Mouse (Mus musculus) left cerebral cortex, adult 18-20 months (tissue): ENCODE data around the gene March9. TPM values are rescaled to one million over a fixed set of nuclear protein-coding genes. Genes with fewer than 3 reads are reported as not detected.

Experiments used
- DNase-seq, 2 experiments: peaks; one replicate each; pipeline ENCODE4 v3.0.0; 2021 to 2022; ENCODE audit warnings: low spot score in 2 of 2, mixed read lengths in 1 of 2
- total RNA-seq, 2 experiments: library from RNA; stranded (reverse); gene quantifications; 2 replicates each; pipeline ENCODE4 v1.2.3; 2021

The March9 gene
- total RNA-seq, 2 experiments from 2014 or later, result 20.0 to 23.1 TPM

DNA sequence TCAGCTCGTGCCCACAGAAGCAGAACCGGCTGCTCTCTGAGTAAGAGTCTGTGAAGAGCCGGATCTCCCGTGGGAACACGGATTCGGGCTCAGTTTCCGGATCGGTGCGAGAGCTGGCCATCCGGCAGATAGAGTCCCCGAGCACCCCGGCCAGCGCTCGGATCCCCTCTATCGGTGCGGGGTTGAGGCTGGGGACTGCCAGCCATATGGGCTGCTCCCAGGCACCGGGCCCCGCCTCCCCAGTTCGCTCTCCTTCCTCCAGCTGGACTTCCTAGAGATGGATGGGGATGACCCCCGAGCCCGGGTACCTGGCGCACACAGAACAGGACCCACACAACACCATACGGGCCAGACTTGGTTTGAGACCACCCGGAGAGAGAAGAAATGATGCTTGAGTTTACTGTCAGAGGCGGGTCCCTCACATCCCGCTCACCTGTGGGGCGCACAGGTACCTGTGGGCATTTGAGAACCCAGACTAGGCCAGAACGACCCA, 18.7 kb downstream of the March9 start, which contains the start of the genes Mettl1 and Eef1akmt3:
TSS of gene Mettl1 (plus strand) at position 141 of the 493 bp plus-strand sequence.
TSS of gene Eef1akmt3 (minus strand) at position 240 of the 493 bp plus-strand sequence.
- DNase-seq, result peak; percentile 24 to 53

DNA sequence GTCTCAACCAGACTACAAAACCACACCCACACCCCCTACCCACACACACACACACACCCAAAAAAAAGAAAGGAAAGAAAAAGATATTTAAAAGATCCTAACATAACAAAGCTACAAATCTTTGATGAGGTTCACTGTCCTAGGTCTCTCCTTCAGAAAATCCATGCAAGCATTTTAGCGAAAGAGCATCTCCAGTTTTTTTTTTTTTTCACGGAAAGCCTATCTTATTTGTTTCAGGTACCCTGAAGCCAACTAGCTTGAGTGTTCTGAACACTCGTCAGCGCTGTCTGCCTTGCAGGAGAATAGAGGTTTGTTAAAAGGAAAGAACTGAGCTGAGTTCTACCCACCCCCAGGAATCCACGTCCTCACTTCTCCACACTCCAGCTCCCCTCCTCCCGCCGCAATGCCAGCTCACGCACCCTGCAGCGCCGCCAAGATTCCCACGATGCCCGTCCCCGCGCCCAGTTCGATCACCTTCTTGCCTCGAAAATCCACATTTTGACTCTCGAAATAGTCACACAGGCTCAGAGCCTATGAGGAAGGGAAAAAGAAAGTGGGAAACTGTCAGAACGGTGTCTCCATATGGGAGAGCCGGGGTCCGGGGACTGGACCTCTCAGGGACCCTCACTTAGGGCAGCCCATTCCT, 19.3 kb downstream of the March9 start:
- DNase-seq, result peak; percentile 52 to 72

DNA sequence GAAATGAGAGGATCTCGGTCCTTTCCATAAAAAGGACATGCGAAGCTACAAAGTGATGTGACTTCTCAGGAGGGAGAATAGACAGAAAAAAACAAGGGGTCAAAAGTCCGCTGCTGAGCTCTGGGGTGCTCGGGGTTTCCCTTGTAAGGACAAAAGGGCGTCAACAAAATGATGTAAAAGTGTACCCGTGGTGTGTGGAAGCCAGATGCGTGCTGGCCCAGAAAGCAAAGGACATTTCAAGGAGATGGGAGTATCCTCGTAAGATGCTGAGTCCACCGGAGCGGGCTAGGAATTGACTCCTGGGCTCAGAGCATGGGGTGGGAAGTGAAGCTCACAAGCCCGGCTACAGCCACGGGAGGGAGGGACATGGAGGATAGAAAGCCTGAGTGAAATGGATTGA, 22.3 kb downstream of the March9 start:
- no peak for DNase-seq

DNA sequence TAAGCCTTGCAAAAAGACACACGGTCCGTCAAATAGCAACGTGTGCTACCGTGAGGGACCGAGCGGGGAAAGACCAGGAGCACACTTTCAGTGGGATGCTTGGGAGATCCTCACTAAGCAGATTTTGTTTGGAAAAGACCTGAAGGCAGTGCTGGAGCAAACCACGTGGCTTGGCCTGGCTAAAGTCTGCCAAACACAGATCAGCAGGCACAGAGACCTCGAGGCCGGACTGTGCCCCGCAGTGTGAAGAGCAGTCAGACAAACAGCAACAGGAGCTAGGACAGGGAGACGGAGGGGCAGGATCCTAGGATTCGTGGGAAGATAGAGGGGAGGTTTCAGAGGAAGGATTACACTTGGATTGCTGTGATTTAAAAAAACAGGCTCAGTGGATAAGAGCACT, 23.7 kb downstream of the March9 start:
- DNase-seq, result no peak

DNA sequence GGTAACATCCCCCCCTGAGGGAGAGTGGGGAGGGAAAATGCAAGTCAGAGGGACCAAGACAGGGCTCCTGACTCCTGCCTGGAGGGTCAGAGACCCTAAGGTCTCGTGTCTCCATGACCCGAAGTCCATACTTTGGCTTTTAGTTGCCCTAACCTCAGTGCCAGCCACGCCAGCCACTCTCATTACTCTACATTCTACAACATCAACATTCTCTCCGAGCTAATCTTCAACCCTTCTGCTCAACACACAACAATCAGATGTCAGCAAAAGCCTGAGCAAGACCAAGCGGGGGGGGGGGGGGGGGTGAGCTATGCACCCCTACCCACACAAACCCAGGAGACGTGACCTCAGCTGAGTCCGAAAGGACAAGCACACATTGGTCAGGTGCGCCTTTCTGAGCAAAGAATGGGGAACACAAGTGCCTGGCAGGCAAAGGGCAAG, 26.7 kb downstream of the March9 start:
- no peak for DNase-seq

DNA sequence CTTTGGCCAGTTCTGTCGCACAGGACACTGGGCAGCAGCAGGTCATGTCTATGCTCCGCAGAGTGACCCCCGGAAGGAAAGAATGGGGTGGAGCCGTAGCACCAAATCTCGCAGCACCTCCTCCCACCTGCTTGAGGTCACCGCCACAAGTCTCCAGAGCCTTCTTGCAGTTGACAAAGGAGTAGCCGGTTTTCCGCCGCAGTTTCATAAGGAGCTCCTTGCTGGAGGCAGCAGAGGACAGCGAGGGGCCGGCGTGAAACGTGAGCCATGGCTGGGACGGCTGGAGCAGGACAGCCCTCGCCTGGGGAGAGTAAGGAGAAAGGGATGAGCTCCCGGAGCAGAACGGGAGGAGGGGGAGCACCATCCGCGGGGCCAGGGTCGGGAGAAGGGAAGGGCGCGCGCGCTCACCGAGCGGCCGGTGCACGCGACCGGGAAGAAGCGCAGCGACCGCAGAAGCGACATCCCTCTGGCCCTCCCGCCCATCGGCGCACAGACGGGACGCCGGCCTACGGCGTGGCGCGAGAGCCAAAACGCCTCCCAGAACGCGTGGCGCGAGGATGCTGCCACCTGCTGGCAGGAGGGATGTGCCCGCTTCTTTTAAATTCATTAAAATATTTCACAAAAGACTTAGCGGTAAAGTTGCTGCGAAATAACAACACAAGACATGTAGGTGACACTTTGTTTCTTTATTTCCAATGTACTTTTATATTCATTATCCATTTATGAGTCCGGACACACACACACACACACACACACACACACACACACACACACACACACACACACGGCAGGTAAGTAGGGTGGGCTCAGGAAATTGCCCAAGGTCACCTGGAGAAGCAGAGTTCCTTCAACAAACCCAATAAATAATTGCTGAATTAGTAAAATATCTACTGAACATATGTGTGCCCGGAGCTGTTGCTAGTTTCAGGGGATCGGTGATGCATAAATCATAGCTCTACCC, 29.4 kb downstream of the March9 start, which contains the start of gene Tsfm:
TSS of gene Tsfm (minus strand) at position 505 of the 961 bp plus-strand sequence.
- DNase-seq, result peak; percentile 92 to 96

DNA sequence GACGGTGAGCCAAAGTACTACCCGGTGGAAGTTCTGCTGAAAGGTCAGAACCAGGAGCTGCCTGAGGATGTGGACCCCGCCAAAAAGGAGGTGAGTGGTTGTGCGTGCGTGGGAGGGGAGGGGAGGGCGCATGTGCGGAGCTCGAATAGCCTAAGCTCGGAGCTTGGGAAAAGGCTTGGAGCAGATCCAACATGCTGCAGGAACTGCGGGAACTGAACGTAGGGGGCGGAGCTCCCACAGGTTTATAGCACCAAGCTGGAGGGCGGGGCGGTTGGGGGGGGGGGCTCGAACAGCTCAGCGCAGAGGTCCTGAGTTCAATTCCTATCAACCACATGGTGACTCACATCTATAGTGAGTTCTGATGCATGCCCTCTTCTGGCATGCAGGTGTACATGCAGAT, 41.6 kb downstream of the March9 start:
- DNase-seq, result no peak

DNA sequence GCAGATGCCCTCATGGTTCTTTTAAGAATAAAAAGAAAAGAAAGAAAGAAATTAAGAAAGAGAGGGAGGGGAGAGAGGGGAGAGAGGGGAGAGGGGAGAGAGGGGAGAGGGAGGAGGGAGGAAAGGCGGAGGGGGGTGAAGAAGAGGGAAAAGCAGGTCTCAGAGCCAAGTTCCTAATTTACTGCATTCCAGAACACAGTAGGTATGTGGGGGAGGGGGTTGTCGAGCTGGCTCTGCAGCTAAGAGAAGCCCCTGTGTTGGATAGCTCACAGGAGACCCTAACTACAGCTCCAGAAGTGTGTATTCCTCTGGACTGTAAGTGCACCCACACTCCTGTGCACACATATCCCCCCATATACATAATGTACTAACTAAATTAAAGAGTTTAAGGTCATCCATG, 42.9 kb downstream of the March9 start:
- no peak for DNase-seq

DNA sequence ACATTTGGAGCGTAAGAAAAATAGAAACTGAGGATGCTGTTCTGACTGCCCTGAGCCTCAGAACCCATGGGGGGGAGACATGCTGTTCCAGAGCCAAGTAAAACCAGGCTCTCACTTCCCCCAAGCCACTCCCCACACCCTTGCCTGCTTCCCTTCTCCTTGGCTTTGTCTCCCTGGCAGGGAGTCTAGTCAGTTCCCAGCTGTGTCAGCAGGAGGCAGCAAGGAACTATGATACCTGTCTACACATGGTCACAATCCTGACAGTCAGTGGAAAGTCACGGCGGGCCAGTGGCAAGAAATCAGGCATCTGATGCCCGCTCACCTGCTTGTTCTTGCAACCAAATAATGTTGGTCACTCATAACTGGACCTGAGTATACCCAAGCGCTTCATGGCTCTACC, 43.5 kb downstream of the March9 start:
- DNase-seq, result no peak

Other genes with a start within 250 kb of the March9 start
- 10 to 100 TPM in 1 of 2 experiments, 1 to 10 TPM in 1; 8.9 to 11.6 TPM for gene Atp23, start 158.8 kb downstream of the March9 start, total RNA-seq
- 10 to 100 TPM; 81.2 to 83.8 TPM for gene Ctdsp2, start 81.5 kb downstream of the March9 start, total RNA-seq
- gene Avil, start 59.5 kb downstream of the March9 start, total RNA-seq, result under 1 TPM; 0.23 to 0.49 TPM
- 10 to 100 TPM; 26.6 to 30.1 TPM for gene Tsfm, start 29.3 kb downstream of the March9 start, total RNA-seq
- 1 to 10 TPM; 9.4 to 10.0 TPM for gene Mettl1, start 18.8 kb downstream of the March9 start, total RNA-seq
- gene Eef1akmt3, start 18.7 kb downstream of the March9 start, total RNA-seq, result under 1 TPM; 0.16 to 0.19 TPM
- under 1 TPM; 0.30 to 0.45 TPM for gene Cyp27b1, start 11.9 kb downstream of the March9 start, total RNA-seq
- gene Cdk4, start 3.4 kb upstream of the March9 start, total RNA-seq, result 10 to 100 TPM; 67.9 to 71.8 TPM
- gene Tspan31, start 10.1 kb upstream of the March9 start, total RNA-seq, result 10 to 100 TPM; 69.3 to 69.4 TPM
- gene Agap2, start 15.1 kb upstream of the March9 start, total RNA-seq, result 100 to 1,000 TPM; 594 to 629 TPM
- gene Os9, start 60.9 kb upstream of the March9 start, total RNA-seq, result 100 to 1,000 TPM; 116 to 118 TPM
- 100 to 1,000 TPM; 119 to 130 TPM for gene B4galnt1, start 105.0 kb upstream of the March9 start, total RNA-seq
- 1 to 10 TPM; 4.3 to 4.6 TPM for gene Slc26a10, start 120.5 kb upstream of the March9 start, total RNA-seq
- gene Arhgef25, start 129.9 kb upstream of the March9 start, total RNA-seq, result 100 to 1,000 TPM; 163 to 215 TPM
- gene Dtx3, start 135.5 kb upstream of the March9 start, total RNA-seq, result 100 to 1,000 TPM; 198 to 222 TPM
- 100 to 1,000 TPM; 116 to 121 TPM for gene Pip4k2c, start 151.4 kb upstream of the March9 start, total RNA-seq
- gene Kif5a, start 203.2 kb upstream of the March9 start, total RNA-seq, result 1,000 to 10,000 TPM; 1,032 to 1,108 TPM
- gene Dctn2, start 206.2 kb upstream of the March9 start, total RNA-seq, result 100 to 1,000 TPM; 260 TPM
- 10 to 100 TPM; 43.5 to 46.3 TPM for gene Mbd6, start 228.8 kb upstream of the March9 start, total RNA-seq